Mouse (Mus musculus) olfactory bulb, adult 2 months (tissue): ENCODE measurements around the gene Zfp385b.

Source experiments
- CTCF ChIP-seq: fragments of 200-500 bp; IDR thresholded peaks from 2 replicates; pipeline ENCODE4 v1.5.1; 2012; ENCODE audit warnings: low read depth, mild to moderate bottlenecking, low read length, moderate library complexity; ENCODE audit not compliant: insufficient read depth
- POLR2A ChIP-seq: fragments of 200-500 bp; IDR thresholded peaks from 2 replicates; pipeline ENCODE4 v1.6.1; 2012; ENCODE audit warnings: mild to moderate bottlenecking, low read depth, low read length, moderate library complexity; ENCODE audit not compliant: insufficient read depth

DNA sequence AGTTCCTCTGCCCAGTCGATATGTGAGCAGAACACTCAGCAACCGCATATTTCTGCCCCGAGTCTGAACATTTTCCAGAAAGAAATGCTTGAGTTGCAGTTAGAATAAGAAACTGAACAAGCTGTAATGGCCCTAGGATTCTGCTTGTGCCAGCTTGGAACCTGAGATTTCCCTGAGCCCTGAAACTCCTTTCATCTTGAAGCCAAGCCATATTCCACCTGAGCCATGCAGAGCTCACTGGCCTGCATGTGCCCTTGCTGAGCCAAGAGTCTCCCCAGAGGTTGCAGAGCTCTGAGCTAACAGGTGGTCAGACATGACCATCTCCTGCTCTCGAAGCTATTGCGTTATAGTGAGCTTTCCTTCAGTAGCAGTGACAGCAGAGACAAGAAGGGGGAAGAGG, 210.0 kb downstream of the Zfp385b start:
- TF ChIP-seq CTCF, result no peak
- no peak for TF ChIP-seq POLR2A
